Mouse (Mus musculus): Measurements from ENCODE around the gene Hip1. TPM values are rescaled to one million over a fixed set of nuclear protein-coding genes. Genes with fewer than 3 reads are reported as not detected.

Hip1 gene
- total RNA-seq, 1 experiment from 2014 or later, result 152 TPM

Other genes starting within 250 kb of the Hip1 start
- gene Fkbp6, start 195.1 kb downstream of the Hip1 start, total RNA-seq (2017), result not detected in 3 replicates
- not detected in 3 replicates for gene Trim50, start 191.8 kb downstream of the Hip1 start, total RNA-seq (2017)
- 6.6 to 14.9 TPM (median 14.8 TPM) in 3 replicates for gene Nsun5, start 175.2 kb downstream of the Hip1 start, total RNA-seq (2017)
- 4.1 to 8.7 TPM (median 4.4 TPM) in 3 replicates for gene Pom121, start 150.6 kb downstream of the Hip1 start, total RNA-seq (2017)
- not detected in 3 replicates for gene Ccl26, start 18.4 kb upstream of the Hip1 start, total RNA-seq (2017)
- not detected in 3 replicates for gene Ccl24, start 27.9 kb upstream of the Hip1 start, total RNA-seq (2017)
- 2.1 to 6.4 TPM (median 3.2 TPM) in 3 replicates for gene Rhbdd2, start 87.5 kb upstream of the Hip1 start, total RNA-seq (2017)
- 51.2 to 59.0 TPM (median 57.1 TPM) in 3 replicates for gene Por, start 124.9 kb upstream of the Hip1 start, total RNA-seq (2017)
- 16.5 to 34.4 TPM (median 19.1 TPM) in 3 replicates for gene Tmem120a, start 199.3 kb upstream of the Hip1 start, total RNA-seq (2017)
- gene Styxl1, start 233.3 kb upstream of the Hip1 start, total RNA-seq (2017), result 1.5 TPM in 1 of 3 replicates, not detected in the others
- 86.0 to 121 TPM (median 119 TPM) in 3 replicates for gene Mdh2, start 233.4 kb upstream of the Hip1 start, total RNA-seq (2017)